Mouse (Mus musculus) liver, embryonic 16.5 days (tissue): ENCODE results near the gene Pld3. TPM values are rescaled to one million over a fixed set of nuclear protein-coding genes. Genes with fewer than 3 reads are reported as not detected.

Source experiments
- ATAC-seq: fragments of 200-750 bp; cut with Nextera tagmentation; 2 replicates; pipeline ENCODE4 v1.8.0; 2017; ENCODE audit warnings: low read depth, mild to moderate bottlenecking, moderate number of reproducible peaks, moderate library complexity
- H3K27ac ChIP-seq: fragments of 300-500 bp; sonication (generic); 2 replicates; pipeline ENCODE4 v1.5.1; 2014; ENCODE audit warnings: mild to moderate bottlenecking, low read length
- H3K27me3 ChIP-seq: fragments of 300-500 bp; sonication (generic); 2 replicates; pipeline ENCODE4 v1.6.1; 2014; ENCODE audit warnings: low read depth, low read length, mixed read lengths; ENCODE audit not compliant: control insufficient read depth, insufficient read depth
- H3K36me3 ChIP-seq: fragments of 300-500 bp; sonication (generic); 2 replicates; pipeline ENCODE4 v1.6.1; 2014; ENCODE audit warnings: mild to moderate bottlenecking; ENCODE audit not compliant: control insufficient read depth, insufficient read depth
- H3K4me1 ChIP-seq: fragments of 300-500 bp; sonication (generic); 2 replicates; pipeline ENCODE4 v1.6.1; 2014; ENCODE audit warnings: low read depth, low read length, mixed read lengths; ENCODE audit not compliant: control insufficient read depth
- H3K4me2 ChIP-seq: fragments of 300-500 bp; sonication (generic); 2 replicates; pipeline ENCODE4 v1.6.1; 2014; ENCODE audit warnings: low read depth, low read length, mixed read lengths
- H3K4me3 ChIP-seq: fragments of 300-500 bp; sonication (generic); 2 replicates; pipeline ENCODE4 v1.5.1; 2014; ENCODE audit warnings: low read depth, mild to moderate bottlenecking, low read length
- H3K9ac ChIP-seq: fragments of 300-500 bp; sonication (generic); 2 replicates; pipeline ENCODE4 v1.6.1; 2014; ENCODE audit warnings: low read depth, low read length
- H3K9me3 ChIP-seq: fragments of 300-500 bp; sonication (generic); replicated peaks from 2 replicates; pipeline ENCODE4 v1.6.1; 2016; ENCODE audit warnings: low read length; ENCODE audit not compliant: control insufficient read depth
- WGBS: fragments of 180-500 bp; shearing (Covaris S2); extraction: QIAGEN DNeasy Blood & Tissue Kit; methylation state at CpG from one replicate; pipeline ENCODE4 v1.1.7; 2014; ENCODE audit not compliant: insufficient replicate concordance; 5-methylcytosine and 5-hydroxymethylcytosine counted together
- polyA plus RNA-seq: library from polyadenylated mRNA; unstranded; fragments of >200 nt; fragmentation: Nextera tagmentation; extraction: Ambion mirVana; gene quantifications from 2 replicates; pipeline ENCODE4 v1.2.1, GENCODE M21; 2015

Gene Pld3
- polyA plus RNA-seq, 1 experiment from 2014 or later, result 101 TPM

- Histone ChIP-seq H3K4me2 (peak within 1 kb of the TSS; percentile 67), H3K27me3 (no peaks in the 10 kb centered on the region), H3K9me3 (no peaks in the 10 kb centered on the region), H3K9ac (peak within 1 kb of the TSS; percentile 96), H3K36me3 (no peaks in the 10 kb centered on the region), H3K4me3 (peak within 1 kb of the TSS; percentile 89), H3K4me1 (peaks cover 39% of the 10 kb centered on the region), H3K27ac (peak within 1 kb of the TSS; percentile 96)
- WGBS, result under 1% methylated on average over 58 of the region's 71 CpGs
- ATAC-seq, result peak; percentile 79
Observed at GRCm38 (mm10) chr7:27591266-27592216, 38.5 kb upstream of the Pld3 start, which contains the start of gene Akt2. Gene Akt2, plus strand, starts transcription at chr7:27591552.

- WGBS, result 55% methylated on average over 4 of the region's 4 CpGs
- Histone ChIP-seq H3K4me2 (peak overlapping the region; percentile 67), H3K27ac (peak overlapping the region; percentile 96), H3K9ac (peak overlapping the region; percentile 96), H3K9me3 (no peaks in the 10 kb centered on the region), H3K27me3 (no peaks in the 10 kb centered on the region), H3K36me3 (no peaks in the 10 kb centered on the region), H3K4me1 (peaks cover 30% of the 10 kb centered on the region), H3K4me3 (peak overlapping the region; percentile 89)
- no peak for ATAC-seq
Observed at GRCm38 (mm10) chr7:27590566-27591213, 37.7 kb upstream of the Pld3 start.

- 90% methylated on average over 4 of the region's 4 CpGs for WGBS
- peaks cover 24% of the 10 kb centered on the region for H3K4me1 ChIP-seq
Observed at GRCm38 (mm10) chr7:27590088-27590487, 37.1 kb upstream of the Pld3 start.

GRCm38 (mm10) chr7:27587741-27588140 is 34.7 kb upstream of the Pld3 start:
- WGBS, result 70% methylated on average over 2 of the region's 2 CpGs
- Histone ChIP-seq H3K27ac (no peak overlapping the region), H3K27me3 (no peaks in the 10 kb centered on the region), H3K4me3 (no peak overlapping the region), H3K4me2 (no peak overlapping the region), H3K36me3 (0 out of 2 replicates have a peak, but pooled peaks cover 4% of the 10 kb centered on the region), H3K4me1 (peaks cover 5% of the 10 kb centered on the region), H3K9me3 (no peaks in the 10 kb centered on the region), H3K9ac (no peak overlapping the region)
- no peak for ATAC-seq

More at GRCm38 (mm10) chr7:27590088-27590487, 37.1 kb upstream of the Pld3 start:
- Histone ChIP-seq H3K27ac (no peak overlapping the region), H3K36me3 (no peaks in the 10 kb centered on the region), H3K4me2 (no peak overlapping the region), H3K4me3 (no peak overlapping the region), H3K9me3 (no peaks in the 10 kb centered on the region), H3K27me3 (no peaks in the 10 kb centered on the region), H3K9ac (no peak overlapping the region)
- no peak for ATAC-seq

GRCm38 (mm10) chr7:27586861-27587260 is 33.8 kb upstream of the Pld3 start:
- Histone ChIP-seq H3K4me2 (no peak overlapping the region), H3K9me3 (no peaks in the 10 kb centered on the region), H3K9ac (no peak overlapping the region), H3K27me3 (no peaks in the 10 kb centered on the region), H3K27ac (no peak overlapping the region), H3K4me1 (no peaks in the 10 kb centered on the region; the same call in 1 of the 2 replicates), H3K4me3 (no peak overlapping the region), H3K36me3 (0 out of 2 replicates have a peak, but pooled peaks cover 4% of the 10 kb centered on the region)
- ATAC-seq, result no peak
- WGBS, result 69% methylated on average over 2 of the region's 2 CpGs

GRCm38 (mm10) chr7:27580380-27581174 is 27.6 kb upstream of the Pld3 start:
- Histone ChIP-seq H3K36me3 (peaks cover 22% of the 10 kb centered on the region), H3K4me1 (no peaks in the 10 kb centered on the region), H3K27ac (no peak overlapping the region), H3K4me3 (no peak overlapping the region), H3K4me2 (no peak overlapping the region), H3K27me3 (no peaks in the 10 kb centered on the region), H3K9me3 (no peaks in the 10 kb centered on the region), H3K9ac (no peak overlapping the region)
- 89% methylated on average over 14 of the region's 14 CpGs for WGBS
- ATAC-seq, result no peak

GRCm38 (mm10) chr7:27578465-27578864 is 25.4 kb upstream of the Pld3 start:
- Histone ChIP-seq H3K4me2 (no peak overlapping the region), H3K4me3 (no peak overlapping the region), H3K9ac (no peak overlapping the region), H3K27ac (no peak overlapping the region), H3K9me3 (no peaks in the 10 kb centered on the region), H3K36me3 (peaks cover 19% of the 10 kb centered on the region), H3K27me3 (no peaks in the 10 kb centered on the region), H3K4me1 (no peaks in the 10 kb centered on the region)
- ATAC-seq, result no peak
- WGBS, result 79% methylated on average over 7 of the region's 7 CpGs

GRCm38 (mm10) chr7:27577589-27577988 is 24.6 kb upstream of the Pld3 start:
- ATAC-seq, result no peak
- H3K27me3 ChIP-seq, result no peaks in the 10 kb centered on the region
- no peak overlapping the region for H3K4me3 ChIP-seq
- no peak overlapping the region for H3K27ac ChIP-seq
- WGBS, result 80% methylated on average over 6 of the region's 6 CpGs
- no peaks in the 10 kb centered on the region for H3K9me3 ChIP-seq
- H3K4me1 ChIP-seq, result no peaks in the 10 kb centered on the region
- peaks cover 19% of the 10 kb centered on the region for H3K36me3 ChIP-seq
- no peak overlapping the region for H3K9ac ChIP-seq
- H3K4me2 ChIP-seq, result no peak overlapping the region
